Mouse (Mus musculus) stomach, adult 2 months (tissue): ENCODE data around the gene Tmem170. TPM values are rescaled to one million over a fixed set of nuclear protein-coding genes. Genes with fewer than 3 reads are reported as not detected.

Experiments used
- polyA plus RNA-seq: library from polyadenylated mRNA; depleted of rRNA; stranded (reverse); fragments of >200 nt; gene quantifications from 2 replicates; pipeline ENCODE4 v1.2.3, GENCODE M21; 2012; rRNA removed

Gene Tmem170
- polyA plus RNA-seq = 0.98 and 1.1 TPM in 2 replicates

DNA sequence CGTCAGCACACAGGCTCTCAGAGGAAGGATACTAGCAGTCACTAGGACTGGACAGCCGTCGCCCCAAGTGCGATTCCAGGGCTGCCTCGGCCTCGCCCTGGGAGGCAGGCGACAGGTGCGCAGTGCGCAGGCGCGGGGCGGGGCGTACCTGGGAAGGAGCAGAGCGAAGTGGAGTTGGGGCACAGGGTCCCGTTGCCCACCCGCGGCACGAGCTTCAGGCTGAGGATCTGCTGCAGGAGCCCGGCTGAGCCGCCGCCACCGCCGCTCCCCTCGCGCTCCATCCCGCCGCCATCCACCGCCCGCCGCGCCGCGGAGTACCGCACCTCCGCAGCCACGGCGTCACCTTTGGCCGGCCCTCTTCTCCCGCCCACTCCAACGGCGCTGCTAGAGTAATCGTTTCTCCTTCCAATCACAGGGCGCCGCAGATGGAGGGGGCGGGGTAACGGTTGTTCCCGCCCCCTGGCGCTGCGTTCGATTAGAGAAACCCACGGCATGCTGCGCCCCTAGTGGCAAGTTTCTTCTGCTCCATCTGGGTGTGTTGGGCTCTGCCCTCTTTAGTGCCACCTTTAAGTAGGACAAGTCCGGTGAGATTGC lies at the start of gene Tmem170:
Tmem170 (minus strand) TSS at position 396 of the 594 bp plus-strand sequence.

DNA sequence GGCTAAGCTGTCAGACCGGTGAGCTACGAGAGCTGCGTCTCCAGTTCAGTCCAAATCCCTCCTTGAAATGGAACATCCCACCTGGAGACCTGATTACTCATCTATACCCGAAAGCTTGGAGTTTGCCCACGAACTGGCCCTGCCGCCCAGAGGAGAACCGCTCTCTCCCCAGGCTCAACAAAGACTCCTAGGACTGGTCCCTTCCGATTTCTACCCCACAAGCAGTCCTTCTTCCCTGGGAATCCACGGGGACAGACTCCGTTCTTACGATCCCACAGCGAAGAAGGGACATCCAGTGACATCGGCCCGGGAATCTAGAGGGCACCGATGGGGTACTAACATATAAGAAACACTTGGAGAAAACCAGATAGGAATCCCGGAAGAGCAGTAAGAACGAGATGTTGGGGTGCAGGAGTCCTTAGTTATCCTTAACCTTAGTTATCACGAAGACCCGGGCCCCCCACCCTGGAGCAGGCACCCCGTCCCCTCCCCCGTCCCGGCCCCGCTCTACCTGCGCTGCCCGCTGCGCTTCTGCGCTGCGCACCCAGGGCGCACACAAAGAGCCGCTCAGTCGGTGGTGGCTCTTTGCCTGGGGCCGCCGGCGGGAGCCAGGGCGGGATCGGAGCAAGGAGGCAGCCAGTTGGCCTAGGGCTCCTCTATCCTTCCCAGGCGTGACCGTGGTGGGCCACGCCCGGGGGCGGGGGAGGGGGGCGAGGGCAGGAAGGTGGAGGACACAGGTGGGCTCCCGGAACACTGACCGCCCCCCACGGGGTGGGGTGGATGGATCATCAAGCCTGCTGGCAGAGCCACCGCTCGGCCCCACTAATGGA lies 33.3 kb upstream of the Tmem170 start, which contains the start of gene Chst5:
Chst5 (minus strand) TSS at position 827 of the 830 bp plus-strand sequence.

DNA sequence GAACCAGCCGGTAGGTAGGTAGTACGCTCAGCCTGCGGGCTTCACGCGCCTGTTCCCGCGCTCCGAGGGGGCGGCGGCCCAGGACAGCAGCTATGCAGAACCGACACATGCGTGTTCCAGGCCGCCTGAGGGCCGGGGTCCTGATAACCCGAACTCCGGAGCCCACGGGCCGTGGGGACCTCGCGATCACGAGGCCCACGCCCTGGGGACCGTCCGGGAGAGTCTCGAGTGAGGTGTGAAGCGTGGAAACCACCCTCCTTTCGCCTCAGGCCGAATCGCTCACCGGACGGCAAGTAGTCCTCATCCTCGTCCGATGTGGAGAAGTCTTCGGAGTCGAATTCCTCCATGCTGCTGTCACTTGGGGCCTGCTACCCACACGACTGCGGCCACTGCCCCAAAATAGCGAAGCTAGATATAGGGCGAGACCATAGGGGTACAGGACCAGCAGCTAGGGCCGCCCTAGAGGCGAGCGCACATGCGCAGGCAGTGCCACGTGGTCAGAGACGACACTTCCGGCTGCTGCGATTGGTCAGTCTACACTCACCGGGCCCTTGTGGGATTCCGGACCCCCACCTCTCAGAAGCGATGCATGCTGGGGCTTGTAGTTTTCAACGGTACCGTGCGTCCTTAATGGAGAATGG lies 22.6 kb downstream of the Tmem170 start, which contains the start of gene Cfdp1:
Cfdp1 (minus strand) TSS at position 431 of the 641 bp plus-strand sequence.

Other genes with a start within 250 kb of the Tmem170 start
- 28.3 and 28.6 TPM in 2 replicates for gene Ldhd, start 246.4 kb downstream of the Tmem170 start, polyA plus RNA-seq
- gene Zfp1, start 233.3 kb downstream of the Tmem170 start, polyA plus RNA-seq = 1.6 and 2.2 TPM in 2 replicates
- gene Ctrb1, start 185.7 kb downstream of the Tmem170 start, polyA plus RNA-seq = 8.0 and 9.1 TPM in 2 replicates
- gene Bcar1, start 132.9 kb downstream of the Tmem170 start, polyA plus RNA-seq = 49.4 and 57.8 TPM in 2 replicates
- gene Cfdp1, start 22.5 kb downstream of the Tmem170 start, polyA plus RNA-seq = 0.32 and 0.55 TPM in 2 replicates
- 0.09 and 0.14 TPM in 2 replicates for gene Chst5, start 33.7 kb upstream of the Tmem170 start, polyA plus RNA-seq
- 1.6 TPM in 2 replicates for gene Tmem231, start 57.1 kb upstream of the Tmem170 start, polyA plus RNA-seq
- 4.9 and 5.7 TPM in 2 replicates for gene Gabarapl2, start 64.0 kb upstream of the Tmem170 start, polyA plus RNA-seq
- gene Adat1, start 115.6 kb upstream of the Tmem170 start, polyA plus RNA-seq = 0.40 and 0.74 TPM in 2 replicates
- gene Kars, start 134.6 kb upstream of the Tmem170 start, polyA plus RNA-seq = 8.8 and 11.5 TPM in 2 replicates
- gene Terf2ip, start 134.6 kb upstream of the Tmem170 start, polyA plus RNA-seq = 2.8 and 3.3 TPM in 2 replicates
- gene Gm6793, start 138.3 kb upstream of the Tmem170 start, polyA plus RNA-seq = not detected in 2 replicates